Mouse (Mus musculus) CD4-positive, CD25-positive, alpha-beta regulatory T cell, adult 4 months (primary cell): ENCODE data around the gene Gm42742. TPM values are rescaled to one million over a fixed set of nuclear protein-coding genes. Genes with fewer than 3 reads are reported as not detected.
A peak's percentile ranks its signal among the peaks of the same experiment; 100 is the strongest.

Experiments
- ATAC-seq: one replicate; pipeline ENCODE4 v1.8.0; 2017
- polyA plus RNA-seq, 2 experiments: library from polyadenylated mRNA; unstranded; fragments of 100-300 nt; shearing (Covaris generic); gene quantifications; one replicate each; pipeline ENCODE4 v1.2.1; 2017

Gene Gm42742
- 10 to 100 TPM; 12.5 to 49.1 TPM for polyA plus RNA-seq

- peak; percentile 21 for ATAC-seq
These were observed at the start of gene Gm42742, which contains the start of gene Prrt2 for GRCm38 (mm10) chr7:127020901-127021562. Gene Gm42742 (minus strand): TSS chr7:127021097. Gene Prrt2 (minus strand): TSS chr7:127021211.

GRCm38 (mm10) chr7:127066317-127066716, 45.4 kb upstream of the Gm42742 start:
- ATAC-seq: no peak

GRCm38 (mm10) chr7:127065538-127065937, 44.6 kb upstream of the Gm42742 start:
- ATAC-seq: no peak

DNA sequence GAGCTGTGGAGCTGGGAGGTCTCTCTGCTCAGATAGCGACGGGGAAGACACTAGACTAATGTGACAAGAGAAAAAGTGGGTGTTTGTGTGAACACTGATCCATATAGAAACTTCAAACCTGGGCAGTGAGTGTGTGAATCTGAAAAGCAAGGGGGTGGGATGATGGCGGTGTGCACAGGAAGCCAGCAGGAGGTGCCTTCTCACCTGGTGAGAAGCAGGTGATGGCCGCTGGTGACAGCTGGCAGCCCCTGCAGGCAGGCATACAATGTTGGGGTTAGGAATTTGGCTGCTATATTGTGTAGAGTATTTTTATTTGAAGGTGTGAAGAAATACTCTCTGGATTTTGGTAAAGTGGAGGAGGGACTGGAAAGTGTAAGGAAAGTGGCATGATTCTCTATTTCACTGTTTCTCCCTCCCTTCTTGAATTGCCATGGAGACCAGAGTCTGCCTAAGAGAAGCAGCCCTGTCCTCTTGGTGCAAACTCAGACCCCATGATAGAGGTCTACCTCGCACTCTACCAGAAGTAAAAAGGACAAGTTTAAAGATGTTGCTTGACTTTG, 34.2 kb upstream of the Gm42742 start:
- no peak for ATAC-seq

GRCm38 (mm10) chr7:127041851-127042672, 21.2 kb upstream of the Gm42742 start, which contains the start of gene Kif22:
Gene Kif22 (minus strand): TSS chr7:127042471.
- ATAC-seq: peak; percentile 99

GRCm38 (mm10) chr7:127031244-127031643, 10.3 kb upstream of the Gm42742 start:
- ATAC-seq: peak; percentile 40

GRCm38 (mm10) chr7:127030172-127030571, 9.3 kb upstream of the Gm42742 start:
- ATAC-seq: no peak

- ATAC-seq: no peak
These were observed 7.0 kb upstream of the Gm42742 start for GRCm38 (mm10) chr7:127027885-127028284.

- peak; percentile 76 for ATAC-seq
These were observed 6.3 kb upstream of the Gm42742 start, which contains the start of gene Maz for GRCm38 (mm10) chr7:127026984-127027726. Gene Maz (minus strand): TSS chr7:127027037.

GRCm38 (mm10) chr7:127026616-127026983, 5.7 kb upstream of the Gm42742 start:
- no peak for ATAC-seq

DNA sequence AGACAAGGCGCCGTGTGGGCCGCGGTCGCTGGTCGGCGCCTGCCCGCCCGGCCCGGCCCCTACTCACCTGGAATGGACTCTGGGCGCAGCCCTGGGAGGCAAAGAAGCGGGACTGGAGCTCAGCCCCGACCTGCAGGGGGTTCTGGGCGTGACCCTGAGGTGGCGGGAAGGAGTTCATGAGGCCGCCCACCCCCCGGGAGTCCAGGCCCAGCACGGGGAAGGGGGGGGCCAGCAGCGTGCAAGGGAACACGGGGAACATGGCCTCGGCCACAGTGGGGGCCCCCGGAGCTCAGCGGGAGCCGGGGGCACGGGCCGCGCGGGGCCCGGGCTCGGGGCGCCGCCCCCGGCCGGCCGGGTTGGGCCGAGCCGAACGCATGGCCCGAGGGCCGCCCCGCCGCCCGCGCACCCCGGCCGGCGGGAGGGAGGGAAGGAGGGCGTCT, 5.3 kb upstream of the Gm42742 start:
- no peak for ATAC-seq

GRCm38 (mm10) chr7:127025556-127026160, 4.8 kb upstream of the Gm42742 start:
- ATAC-seq: no peak

- peak; percentile 43 for ATAC-seq
These were observed 4.1 kb upstream of the Gm42742 start for GRCm38 (mm10) chr7:127024755-127025555.

- no peak for ATAC-seq
These were observed 3.2 kb upstream of the Gm42742 start for GRCm38 (mm10) chr7:127023896-127024690.

GRCm38 (mm10) chr7:127023272-127023691, 2.4 kb upstream of the Gm42742 start:
- ATAC-seq: no peak

GRCm38 (mm10) chr7:127022528-127023271, 1.8 kb upstream of the Gm42742 start:
- no peak for ATAC-seq

- ATAC-seq: no peak
These were observed 948 bp upstream of the Gm42742 start for GRCm38 (mm10) chr7:127021563-127022527.

GRCm38 (mm10) chr7:127020491-127020890, 406 bp downstream of the Gm42742 start:
- no peak for ATAC-seq
